Mouse (Mus musculus) midbrain, embryonic 10.5 days (tissue): Measurements from ENCODE around the gene Tbc1d13. TPM values are rescaled to one million over a fixed set of nuclear protein-coding genes. Genes with fewer than 3 reads are reported as not detected.

Experiments
- DNase-seq: peaks from one replicate; pipeline ENCODE4 v3.0.0-alpha.2; 2017; ENCODE audit warnings: low spot score
- H3K27ac ChIP-seq: fragments of 300-500 bp; sonication (generic); replicated peaks from 2 replicates; pipeline ENCODE4 v1.5.1; 2016; ENCODE audit warnings: mild to moderate bottlenecking
- H3K27me3 ChIP-seq: fragments of 300-500 bp; sonication (generic); 2 replicates; pipeline ENCODE4 v1.6.1; 2016; ENCODE audit warnings: low read depth, mild to moderate bottlenecking; ENCODE audit not compliant: poor library complexity, severe bottlenecking
- H3K36me3 ChIP-seq: fragments of 300-500 bp; sonication (generic); 2 replicates; pipeline ENCODE4 v1.6.1; 2016; ENCODE audit warnings: mild to moderate bottlenecking, moderate library complexity
- H3K4me1 ChIP-seq: fragments of 300-500 bp; sonication (generic); 2 replicates; pipeline ENCODE4 v1.6.1; 2016
- H3K4me3 ChIP-seq: fragments of 300-500 bp; sonication (generic); 2 replicates; pipeline ENCODE4 v1.5.1; 2016; ENCODE audit warnings: mild to moderate bottlenecking, moderate library complexity
- H3K9me3 ChIP-seq: fragments of 300-500 bp; sonication (generic); replicated peaks from 2 replicates; pipeline ENCODE4 v1.6.1; 2016; ENCODE audit warnings: mild to moderate bottlenecking
- WGBS: fragments of 180-500 bp; shearing (Covaris S2); methylation state at CpG from one replicate; pipeline ENCODE4 v1.1.7; 2016; 5-methylcytosine and 5-hydroxymethylcytosine counted together
- polyA plus RNA-seq: library from polyadenylated mRNA; unstranded; fragments of >200 nt; fragmentation: Nextera tagmentation; extraction: Ambion mirVana; gene quantifications from 2 replicates; pipeline ENCODE4 v1.2.1, GENCODE M21; 2016

Tbc1d13 gene
- polyA plus RNA-seq, 1 experiment from 2014 or later, result 6.3 TPM

DNA sequence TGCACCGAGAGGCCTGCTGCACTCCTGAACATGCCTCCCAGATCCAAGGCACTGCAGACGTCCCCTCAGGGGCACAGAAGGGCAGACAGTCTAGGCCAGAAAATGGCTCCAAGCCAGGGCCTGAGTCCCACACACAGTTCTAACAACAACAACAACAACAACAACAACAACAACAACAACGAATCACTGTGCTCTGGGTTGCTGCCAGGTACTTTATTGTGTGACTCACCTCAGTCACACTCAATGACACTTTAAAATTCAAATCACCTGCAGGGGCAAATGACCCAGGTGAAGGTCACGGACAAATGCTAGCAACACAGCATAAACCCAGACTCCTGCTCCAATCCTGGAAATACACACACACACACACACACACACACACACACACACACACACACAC, 64.5 kb downstream of the Tbc1d13 start:
- H3K4me3 ChIP-seq, result no peak overlapping the region
- H3K27me3 ChIP-seq, result no peaks in the 10 kb centered on the region
- no peak for DNase-seq
- H3K9me3 ChIP-seq, result no peaks in the 10 kb centered on the region
- no peak overlapping the region for H3K27ac ChIP-seq
- H3K4me1 ChIP-seq, result no peaks in the 10 kb centered on the region
- 76% methylated on average over 4 of the region's 4 CpGs for WGBS
- 0 out of 2 replicates have a peak, but pooled peaks cover 2% of the 10 kb centered on the region for H3K36me3 ChIP-seq

DNA sequence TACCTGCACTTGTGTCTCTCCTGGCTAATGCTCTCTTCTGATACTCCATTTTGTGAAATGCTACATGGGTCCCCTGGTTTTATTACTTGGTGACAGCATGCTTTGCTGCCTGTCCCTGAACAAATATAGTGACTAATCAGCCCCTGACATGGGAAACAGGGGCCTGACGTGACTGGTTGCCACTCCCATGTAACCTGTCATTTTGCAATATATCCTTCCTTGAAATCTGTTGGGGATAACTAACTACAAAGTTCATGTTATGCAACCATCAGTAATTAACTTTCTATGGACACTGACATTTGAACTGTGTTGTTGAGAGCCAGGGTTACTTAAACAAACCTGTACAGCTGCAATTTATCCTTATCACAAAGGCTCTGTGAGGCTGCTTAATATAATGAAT, 66.4 kb downstream of the Tbc1d13 start:
- Histone ChIP-seq H3K27me3 (no peaks in the 10 kb centered on the region), H3K4me3 (no peak overlapping the region), H3K36me3 (0 out of 2 replicates have a peak, but pooled peaks cover 2% of the 10 kb centered on the region), H3K4me1 (peaks cover 5% of the 10 kb centered on the region), H3K27ac (no peak overlapping the region), H3K9me3 (no peaks in the 10 kb centered on the region)
- DNase-seq, result no peak
- WGBS, result 86% methylated on average over 1 of the region's 1 CpGs

DNA sequence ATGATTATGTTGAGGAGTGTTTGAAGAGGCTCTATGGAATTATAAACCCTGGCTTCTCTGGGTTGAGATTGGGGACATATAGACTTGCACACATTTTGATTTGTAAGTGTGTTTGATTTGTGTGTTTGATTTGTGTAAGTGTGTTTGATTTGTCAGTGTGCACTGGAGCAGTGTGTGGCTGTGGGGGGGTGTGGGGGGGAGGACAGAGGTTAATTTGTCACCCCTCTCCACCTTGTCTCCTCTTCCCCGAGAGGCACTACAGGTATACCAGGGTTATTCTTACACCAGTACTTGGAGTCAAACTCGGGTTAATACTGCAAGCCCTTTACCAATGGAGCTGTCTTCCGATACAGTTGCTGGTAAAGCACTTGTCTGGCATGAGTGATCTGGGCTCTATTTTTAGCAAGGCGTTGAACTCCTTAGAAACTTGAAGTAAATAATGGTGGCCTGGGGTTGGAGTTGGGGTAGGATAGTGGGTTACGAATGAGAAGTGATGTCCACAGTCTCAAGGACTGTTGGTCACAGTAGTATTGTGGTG, 66.9 kb downstream of the Tbc1d13 start:
- no peak overlapping the region for H3K4me3 ChIP-seq
- no peak overlapping the region for H3K27ac ChIP-seq
- DNase-seq, result no peak
- peaks cover 6% of the 10 kb centered on the region for H3K4me1 ChIP-seq
- H3K27me3 ChIP-seq, result no peaks in the 10 kb centered on the region
- H3K9me3 ChIP-seq, result no peaks in the 10 kb centered on the region
- 86% methylated on average over 5 of the region's 5 CpGs for WGBS
- 0 out of 2 replicates have a peak, but pooled peaks cover 2% of the 10 kb centered on the region for H3K36me3 ChIP-seq

Other genes starting within 250 kb of the Tbc1d13 start
- 116 and 133 TPM in 2 replicates for gene Odf2, start 244.5 kb upstream of the Tbc1d13 start, polyA plus RNA-seq
- 70.2 and 70.4 TPM in 2 replicates for gene Gle1, start 198.3 kb upstream of the Tbc1d13 start, polyA plus RNA-seq
- 91.7 and 116 TPM in 2 replicates for gene Sptan1, start 168.2 kb upstream of the Tbc1d13 start, polyA plus RNA-seq
- 26.6 and 30.5 TPM in 2 replicates for gene Wdr34, start 84.9 kb upstream of the Tbc1d13 start, polyA plus RNA-seq
- 777 and 858 TPM in 2 replicates for gene Set, start 76.4 kb upstream of the Tbc1d13 start, polyA plus RNA-seq
- 12.1 and 13.5 TPM in 2 replicates for gene Pkn3, start 56.1 kb upstream of the Tbc1d13 start, polyA plus RNA-seq
- 36.8 and 41.9 TPM in 2 replicates for gene Zdhhc12, start 40.1 kb upstream of the Tbc1d13 start, polyA plus RNA-seq
- 6.0 and 8.3 TPM in 2 replicates for gene Zer1, start 9.2 kb upstream of the Tbc1d13 start, polyA plus RNA-seq
- gene Endog, start 37.7 kb downstream of the Tbc1d13 start, polyA plus RNA-seq, result 16.9 and 18.6 TPM in 2 replicates
- 88.5 and 89.0 TPM in 2 replicates for gene Spout1, start 44.7 kb downstream of the Tbc1d13 start, polyA plus RNA-seq
- 8.3 and 10.6 TPM in 2 replicates for gene Kyat1, start 72.1 kb downstream of the Tbc1d13 start, polyA plus RNA-seq
- gene Lrrc8a, start 104.0 kb downstream of the Tbc1d13 start, polyA plus RNA-seq, result 40.8 and 43.7 TPM in 2 replicates
- 0.10 TPM in 2 replicates for gene Gm28035, start 106.8 kb downstream of the Tbc1d13 start, polyA plus RNA-seq
- gene Phyhd1, start 132.5 kb downstream of the Tbc1d13 start, polyA plus RNA-seq, result 2.7 and 4.7 TPM in 2 replicates
- not detected in 2 replicates for gene Gm28038, start 147.3 kb downstream of the Tbc1d13 start, polyA plus RNA-seq
- 27.3 and 29.4 TPM in 2 replicates for gene Dolk, start 152.6 kb downstream of the Tbc1d13 start, polyA plus RNA-seq
- 55.4 and 57.7 TPM in 2 replicates for gene Nup188, start 152.7 kb downstream of the Tbc1d13 start, polyA plus RNA-seq
- gene Sh3glb2, start 225.6 kb downstream of the Tbc1d13 start, polyA plus RNA-seq, result 70.7 and 84.7 TPM in 2 replicates
- gene Miga2, start 230.5 kb downstream of the Tbc1d13 start, polyA plus RNA-seq, result 27.8 and 29.6 TPM in 2 replicates